17 mouse cellular contexts compared by ENCODE assay signal in genomic region chr10:107242696-107243400, GRCm38 (mm10). TPM values are rescaled to one million over a fixed set of nuclear protein-coding genes. Genes with fewer than 3 reads are reported as not detected.
"Had no signal": no experiment of that assay in that cellular context is flagged by ENCODE, and none has a peak within 500 bp of the region (broad histone marks: within the 10 kb centered on the region; RNA-seq: fewer than 3 reads in every experiment).

No protein-coding gene starts in this region.

- DNase-seq: heart, postnatal 10 days; heart, postnatal 14 days; heart, postnatal 36 days; heart, postnatal 4 days; kidney, adult 11 months; kidney, adult 18-20 months; kidney, adult 2 months; kidney, adult 8-10 months; kidney, adult 9 months; kidney, postnatal 10 days; kidney, postnatal 14 days; kidney, postnatal 25 days; kidney, postnatal 36 days; kidney, postnatal 4 days; layer of hippocampus, adult 9-11 months; layer of hippocampus, postnatal 36 days had no signal

RNA-seq across cellular contexts. Expression of gene Lin7a, which starts 28.6 kb away (rescaled TPM):
- total RNA-seq: hematopoietic stem cell, adult 5-6 weeks had no signal
